Mouse (Mus musculus): ENCODE data around the gene Stk40. TPM values are rescaled to one million over a fixed set of nuclear protein-coding genes. Genes with fewer than 3 reads are reported as not detected.

The Stk40 gene
- 57.1 and 60.3 TPM in 2 replicates for polyA plus RNA-seq (2012)

GRCm38 (mm10) chr4:126103590-126104068 is at the start of gene Stk40:
TSS of gene Stk40 (plus strand) at chr4:126103957.
- TF ChIP-seq GATA1 (IDR thresholded peaks at IDR 0.05; ENCODE audit: low read length), result no peak

GRCm38 (mm10) chr4:126057207-126058133 is 46.3 kb upstream of the Stk40 start:
- peak; percentile 5 for TF ChIP-seq GATA1 (IDR thresholded peaks at IDR 0.05; ENCODE audit: low read length)

- TF ChIP-seq GATA1 (IDR thresholded peaks at IDR 0.05; ENCODE audit: low read length), result no peak
Measured at GRCm38 (mm10) chr4:126058134-126058996, 45.4 kb upstream of the Stk40 start, which contains the start of gene Oscp1. TSS of gene Oscp1 (plus strand) at chr4:126058565.

GRCm38 (mm10) chr4:126058997-126059362 is 44.8 kb upstream of the Stk40 start:
- TF ChIP-seq GATA1 (IDR thresholded peaks at IDR 0.05; ENCODE audit: low read length), result no peak

GRCm38 (mm10) chr4:126062856-126063255 is 40.9 kb upstream of the Stk40 start:
- no peak for TF ChIP-seq GATA1 (IDR thresholded peaks at IDR 0.05; ENCODE audit: low read length)

GRCm38 (mm10) chr4:126065241-126065640 is 38.5 kb upstream of the Stk40 start:
- TF ChIP-seq GATA1 (IDR thresholded peaks at IDR 0.05; ENCODE audit: low read length), result no peak

- no peak for TF ChIP-seq GATA1 (IDR thresholded peaks at IDR 0.05; ENCODE audit: low read length)
Measured at GRCm38 (mm10) chr4:126067401-126068077, 36.2 kb upstream of the Stk40 start.

GRCm38 (mm10) chr4:126068842-126069241 is 34.9 kb upstream of the Stk40 start:
- no peak for TF ChIP-seq GATA1 (IDR thresholded peaks at IDR 0.05; ENCODE audit: low read length)

GRCm38 (mm10) chr4:126077833-126078232 is 25.9 kb upstream of the Stk40 start:
- TF ChIP-seq GATA1 (IDR thresholded peaks at IDR 0.05; ENCODE audit: low read length), result no peak

GRCm38 (mm10) chr4:126079266-126079665 is 24.5 kb upstream of the Stk40 start:
- TF ChIP-seq GATA1 (IDR thresholded peaks at IDR 0.05; ENCODE audit: low read length), result no peak

- TF ChIP-seq GATA1 (IDR thresholded peaks at IDR 0.05; ENCODE audit: low read length), result no peak
Measured at GRCm38 (mm10) chr4:126081601-126082000, 22.2 kb upstream of the Stk40 start.

- TF ChIP-seq GATA1 (IDR thresholded peaks at IDR 0.05; ENCODE audit: low read length), result peak; percentile 69
Measured at GRCm38 (mm10) chr4:126083021-126083420, 20.7 kb upstream of the Stk40 start.

- no peak for TF ChIP-seq GATA1 (IDR thresholded peaks at IDR 0.05; ENCODE audit: low read length)
Measured at GRCm38 (mm10) chr4:126084382-126084781, 19.4 kb upstream of the Stk40 start.

- no peak for TF ChIP-seq GATA1 (IDR thresholded peaks at IDR 0.05; ENCODE audit: low read length)
Measured at GRCm38 (mm10) chr4:126085996-126086576, 17.7 kb upstream of the Stk40 start.

Measured in G1E-ER4 (cell line).